8 mouse cellular contexts compared by ENCODE assay signal in the genomic region with DNA sequence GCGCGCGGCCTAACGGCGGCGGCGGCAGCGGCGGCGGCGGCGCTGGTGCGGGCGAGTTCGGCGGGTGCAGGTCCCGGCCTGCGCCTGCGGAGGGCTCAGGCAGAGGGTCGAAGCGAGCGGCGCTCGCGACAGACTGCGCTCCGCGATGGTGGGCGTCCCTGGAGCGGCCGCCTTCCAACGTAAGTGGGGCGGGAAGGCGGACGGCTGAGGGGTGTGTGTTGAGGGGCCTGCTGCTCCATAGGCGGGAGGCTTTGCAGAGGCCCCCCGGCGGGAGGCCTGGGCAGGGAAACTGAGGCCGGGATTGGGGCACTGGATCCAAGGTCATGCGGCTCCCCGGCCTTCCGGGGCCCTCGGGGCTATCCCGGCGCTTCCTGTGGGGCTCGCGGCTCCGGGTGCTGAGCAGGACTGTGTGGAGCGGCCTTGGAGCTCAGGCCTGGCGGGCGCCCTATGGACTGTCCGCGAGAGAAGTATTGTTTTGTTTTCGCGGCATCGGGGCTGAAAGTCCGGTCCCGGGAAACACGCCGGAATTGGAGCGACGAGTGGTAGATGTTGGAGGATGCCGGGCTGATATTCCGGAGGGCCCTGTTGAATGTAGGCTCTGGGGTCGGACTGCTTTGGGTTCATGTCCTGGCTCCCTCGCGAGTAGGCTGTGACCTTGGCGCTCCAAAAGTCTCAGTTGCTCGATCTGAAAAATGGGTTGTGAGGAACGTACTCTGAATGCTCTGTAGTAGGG. TPM values are rescaled to one million over a fixed set of nuclear protein-coding genes. Genes with fewer than 3 reads are reported as not detected.
A peak's percentile ranks its signal among the peaks of the same experiment; 100 is the strongest.
DNase-seq lines count a peak whose midpoint lies in the region; ATAC-seq and TF ChIP-seq lines count a peak whose summit lies in the region.

TSS of gene Cbfa2t2 (plus strand) at position 24 of the 733 bp plus-strand sequence.

- H3K9me3 ChIP-seq in forebrain, embryonic 15.5 days: no peaks in the 10 kb centered on the region
- H3K9me3 ChIP-seq in hindbrain, embryonic 11.5 days (ENCODE audit: control insufficient read depth, low read length): no peaks in the 10 kb centered on the region
- H3K9me3 ChIP-seq in megakaryocyte, embryonic 14.5 days: no peaks in the 10 kb centered on the region

- under 1% methylated on average over 65 of the region's 70 CpGs for WGBS in bone marrow, adult 2 months
- under 1% methylated on average over 54 of the region's 70 CpGs for WGBS in forebrain, embryonic 15.5 days
- 0% methylated on average over 44 of the region's 70 CpGs for WGBS in hindbrain, embryonic 11.5 days

- peak within 1 kb of the TSS; percentile 42 for H3K4me2 ChIP-seq in forebrain, embryonic 15.5 days (replicated peaks)
- peak within 1 kb of the TSS; percentile 55 for H3K4me2 ChIP-seq in hindbrain, embryonic 11.5 days (replicated peaks; ENCODE audit: low read depth, low read length)

- no peaks in the 10 kb centered on the region for H3K36me3 ChIP-seq in forebrain, embryonic 15.5 days
- H3K36me3 ChIP-seq in hindbrain, embryonic 11.5 days (ENCODE audit: control insufficient read depth, insufficient read depth, low read length): no peaks in the 10 kb centered on the region
- H3K36me3 ChIP-seq in megakaryocyte, embryonic 14.5 days (replicated peaks; ENCODE audit: low read length): no peaks in the 10 kb centered on the region

- H3K27ac ChIP-seq in bone marrow, adult 2 months (ENCODE audit: control insufficient read depth, insufficient read depth, low read depth, low read length, poor library complexity): peak within 1 kb of the TSS; percentile 70
- H3K27ac ChIP-seq in forebrain, embryonic 15.5 days (replicated peaks): peak within 1 kb of the TSS; percentile 92
- H3K27ac ChIP-seq in hindbrain, embryonic 11.5 days (ENCODE audit: low read depth, low read length): peak within 1 kb of the TSS; percentile 93

- TF ChIP-seq POLR2A in bone marrow, adult 2 months (IDR thresholded peaks at IDR 0.05; ENCODE audit: borderline replicate concordance, control insufficient read depth, low read depth, low read length): no peak

- TF ChIP-seq CTCF in bone marrow, adult 2 months (IDR thresholded peaks at IDR 0.05; ENCODE audit: control insufficient read depth, insufficient read depth, low read length): no peak

- DNase-seq in cerebellum, adult 18-20 months: peak; percentile 47 to 68
- DNase-seq in cerebellum, postnatal 4 days (ENCODE audit: low spot score in 2 of 2): no peak
- DNase-seq in hindbrain, embryonic 11.5 days (ENCODE audit: low spot score): peak; percentile 75
- peak; percentile 39 to 42 for DNase-seq in left cerebral cortex, adult 8-10 months (ENCODE audit: low spot score in 2 of 2)
- peak; percentile 50 to 82 for DNase-seq in spleen, postnatal 4 days (ENCODE audit: low spot score in 2 of 2)

- H3K9ac ChIP-seq in forebrain, embryonic 15.5 days (replicated peaks): peak within 1 kb of the TSS; percentile 99
- peak within 1 kb of the TSS; percentile 98 for H3K9ac ChIP-seq in hindbrain, embryonic 11.5 days (ENCODE audit: low read depth, low read length)

- H3K4me1 ChIP-seq in bone marrow, adult 2 months (ENCODE audit: control insufficient read depth, insufficient read depth, low read length): no peaks in the 10 kb centered on the region; the same call in none of the 2 replicates
- H3K4me1 ChIP-seq in forebrain, embryonic 15.5 days: peaks cover 45% of the 10 kb centered on the region
- H3K4me1 ChIP-seq in hindbrain, embryonic 11.5 days (replicated peaks; ENCODE audit: control insufficient read depth, insufficient read depth, low read length): no peaks in the 10 kb centered on the region; the same call in none of the 2 replicates
- H3K4me1 ChIP-seq in megakaryocyte, embryonic 14.5 days: peaks cover 41% of the 10 kb centered on the region

- no peaks in the 10 kb centered on the region for H3K27me3 ChIP-seq in forebrain, embryonic 15.5 days
- H3K27me3 ChIP-seq in hindbrain, embryonic 11.5 days (ENCODE audit: control insufficient read depth, insufficient read depth, low read length): no peaks in the 10 kb centered on the region
- no peaks in the 10 kb centered on the region for H3K27me3 ChIP-seq in megakaryocyte, embryonic 14.5 days (replicated peaks)

- H3K4me3 ChIP-seq in bone marrow, adult 2 months (replicated peaks; ENCODE audit: control insufficient read depth, low read depth, low read length): peak within 1 kb of the TSS; percentile 64
- peak within 1 kb of the TSS; percentile 92 for H3K4me3 ChIP-seq in forebrain, embryonic 15.5 days
- peak within 1 kb of the TSS; percentile 91 for H3K4me3 ChIP-seq in hindbrain, embryonic 11.5 days (ENCODE audit: low read depth, low read length)
- H3K4me3 ChIP-seq in megakaryocyte, embryonic 14.5 days (replicated peaks): peak within 1 kb of the TSS; percentile 96

- peak; percentile 88 for ATAC-seq in forebrain, embryonic 15.5 days (replicated peaks)
- ATAC-seq in hindbrain, embryonic 11.5 days (ENCODE audit: low FRiP score): peak; percentile 87

RNA-seq across cellular contexts. Expression of gene Cbfa2t2, which starts in this region (rescaled TPM):
- 6.7 and 16.4 TPM in 2 replicates for polyA plus RNA-seq in bone marrow, adult 2 months (2011; ENCODE audit: insufficient read depth, insufficient read length, low replicate concordance, missing spikeins)
- polyA plus RNA-seq in forebrain, embryonic 15.5 days (2015; fragmentation: Nextera tagmentation; extraction: Ambion mirVana): 78.0 and 82.3 TPM in 2 replicates
- 68.2 and 71.5 TPM in 2 replicates for polyA plus RNA-seq in hindbrain, embryonic 11.5 days (2014; fragmentation: Nextera tagmentation; extraction: Ambion mirVana)
- total RNA-seq in left cerebral cortex, adult 8-10 months (2022): 10 to 100 TPM; 46.3 to 57.2 (median 52.1) TPM
- polyA plus RNA-seq in megakaryocyte, embryonic 14.5 days (2012; ENCODE audit: insufficient read depth, low replicate concordance): 1.2 and 3.0 TPM in 2 replicates

Comparison
In these comparisons a context has a peak if more than half of its experiments do, and no peak if none do; other contexts are left out.
1. DNase-seq: peak in cerebellum, adult 18-20 months (2 of 2), hindbrain, embryonic 11.5 days (single experiment), left cerebral cortex, adult 8-10 months (2 of 2) and spleen, postnatal 4 days (2 of 2); none in cerebellum, postnatal 4 days (0 of 2).
2. Peak in every context shown above with its lines, with median percentiles within 50 percentile points of each other: H3K27ac ChIP-seq and H3K4me3 ChIP-seq.